Mouse (Mus musculus): ENCODE measurements around the gene Foxk1. TPM values are rescaled to one million over a fixed set of nuclear protein-coding genes. Genes with fewer than 3 reads are reported as not detected.

Foxk1 gene
- total and polyA plus RNA-seq, 2 experiments from 2014 or later = 1.8 to 9.5 TPM

DNA sequence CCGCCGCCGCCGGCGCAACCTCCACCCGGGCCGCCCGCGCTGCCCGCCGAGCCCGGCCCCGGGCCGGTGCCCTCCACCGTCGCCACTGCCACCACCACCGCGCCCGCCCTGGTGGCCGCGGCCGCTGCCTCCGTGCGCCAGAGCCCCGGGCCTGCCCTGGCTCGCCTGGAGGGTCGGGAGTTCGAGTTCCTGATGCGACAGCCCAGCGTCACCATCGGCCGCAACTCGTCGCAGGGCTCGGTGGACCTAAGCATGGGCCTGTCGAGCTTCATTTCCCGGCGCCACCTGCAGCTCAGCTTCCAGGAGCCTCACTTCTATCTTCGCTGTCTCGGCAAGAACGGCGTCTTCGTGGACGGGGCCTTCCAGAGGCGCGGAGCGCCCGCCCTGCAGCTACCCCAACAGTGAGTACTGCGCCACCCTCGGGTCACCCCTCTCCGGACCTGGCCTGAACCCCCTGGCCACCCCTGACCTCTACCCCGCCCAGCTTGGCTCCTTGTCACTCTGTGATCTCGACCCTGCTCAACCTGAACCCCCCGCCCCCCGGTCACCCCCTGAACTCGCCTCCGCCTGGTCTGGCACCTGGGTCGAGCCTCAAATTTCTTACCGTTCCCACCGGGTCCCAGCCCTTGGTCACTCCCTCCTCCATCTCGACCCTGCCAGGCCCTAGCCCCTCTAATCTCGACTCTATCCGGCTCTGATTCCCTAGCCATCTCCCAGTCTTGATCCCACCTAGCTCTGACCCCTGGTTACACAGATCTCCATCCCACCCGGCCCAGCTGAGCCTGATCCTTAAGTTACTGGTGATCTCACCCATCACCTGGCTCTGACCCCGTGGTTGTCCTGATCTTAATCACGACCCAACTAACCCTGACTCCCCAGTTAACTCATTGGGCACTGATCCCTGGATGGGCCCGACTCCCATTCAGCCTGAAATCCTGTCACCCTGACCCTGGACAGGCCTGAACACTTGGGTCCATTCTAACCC is 636 bp downstream of the Foxk1 start:
- TF ChIP-seq EP300 (IDR thresholded peaks at IDR 0.05; ENCODE audit: low read depth) (no peak), CTCF (IDR thresholded peaks at IDR 0.05; ENCODE audit: low read depth) (no peak)
- DNase-seq (ENCODE audit: low spot score) (no peak), ATAC-seq (ENCODE audit: insufficient read depth, low read depth) (peak; percentile 52)
- H3K9ac ChIP-seq (replicated peaks; ENCODE audit: low read depth, low read length) = peak overlapping the region; percentile 94
- no peaks in the 10 kb centered on the region for H3K27me3 ChIP-seq (ENCODE audit: control insufficient read depth, insufficient read depth, low read length)
- peak overlapping the region; percentile 88 for H3K4me3 ChIP-seq (ENCODE audit: low read depth, low read length)
- H3K4me1 ChIP-seq (ENCODE audit: control insufficient read depth, insufficient read depth) = peaks cover 41% of the 10 kb centered on the region
- H3K27ac ChIP-seq (ENCODE audit: low read depth) = peak overlapping the region; percentile 92
- peak overlapping the region; percentile 81 for H3K4me2 ChIP-seq (ENCODE audit: low read depth, low read length)
- 0 out of 2 replicates have a peak, but pooled peaks cover 3% of the 10 kb centered on the region for H3K36me3 ChIP-seq (replicated peaks; ENCODE audit: control insufficient read depth, insufficient read depth, low read length)
- no peaks in the 10 kb centered on the region for H3K9me3 ChIP-seq (replicated peaks; ENCODE audit: control insufficient read depth, low read length)
- 1% methylated on average over 63 of the region's 67 CpGs for WGBS

DNA sequence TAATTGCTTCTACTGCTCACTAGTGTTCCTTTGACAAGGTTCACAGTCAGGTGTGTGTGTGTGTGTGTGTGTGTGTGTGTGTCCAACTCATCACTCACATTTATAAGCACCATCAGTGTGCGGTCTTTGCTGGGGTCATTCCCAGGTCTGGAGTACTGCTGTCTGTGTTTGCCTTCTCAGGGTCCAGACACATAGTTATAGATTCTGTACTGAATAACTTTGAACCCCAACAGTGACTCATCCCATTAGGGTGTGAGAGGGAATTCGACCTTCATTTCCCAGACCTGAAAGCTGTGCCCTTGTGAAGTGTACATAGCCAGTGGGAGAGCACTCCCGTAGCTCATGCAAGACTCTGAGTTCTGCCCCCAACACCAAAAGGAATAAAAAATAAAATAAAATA is 2.4 kb downstream of the Foxk1 start:
- H3K4me1 ChIP-seq (ENCODE audit: control insufficient read depth, insufficient read depth) = peaks cover 41% of the 10 kb centered on the region
- no peak overlapping the region for H3K9ac ChIP-seq (replicated peaks; ENCODE audit: low read depth, low read length)
- DNase-seq (ENCODE audit: low spot score) (no peak), ATAC-seq (ENCODE audit: insufficient read depth, low read depth) (no peak)
- H3K4me2 ChIP-seq (ENCODE audit: low read depth, low read length) = peak overlapping the region; percentile 81; the same call in 1 of the 2 replicates
- H3K4me3 ChIP-seq (ENCODE audit: low read depth, low read length) = no peak overlapping the region
- WGBS = 56% methylated on average over 3 of the region's 3 CpGs
- no peak overlapping the region for H3K27ac ChIP-seq (ENCODE audit: low read depth)
- no peaks in the 10 kb centered on the region for H3K27me3 ChIP-seq (ENCODE audit: control insufficient read depth, insufficient read depth, low read length)
- 0 out of 2 replicates have a peak, but pooled peaks cover 3% of the 10 kb centered on the region for H3K36me3 ChIP-seq (replicated peaks; ENCODE audit: control insufficient read depth, insufficient read depth, low read length)
- no peaks in the 10 kb centered on the region for H3K9me3 ChIP-seq (replicated peaks; ENCODE audit: control insufficient read depth, low read length)
- TF ChIP-seq CTCF (IDR thresholded peaks at IDR 0.05; ENCODE audit: low read depth) (no peak), EP300 (IDR thresholded peaks at IDR 0.05; ENCODE audit: low read depth) (no peak)

DNA sequence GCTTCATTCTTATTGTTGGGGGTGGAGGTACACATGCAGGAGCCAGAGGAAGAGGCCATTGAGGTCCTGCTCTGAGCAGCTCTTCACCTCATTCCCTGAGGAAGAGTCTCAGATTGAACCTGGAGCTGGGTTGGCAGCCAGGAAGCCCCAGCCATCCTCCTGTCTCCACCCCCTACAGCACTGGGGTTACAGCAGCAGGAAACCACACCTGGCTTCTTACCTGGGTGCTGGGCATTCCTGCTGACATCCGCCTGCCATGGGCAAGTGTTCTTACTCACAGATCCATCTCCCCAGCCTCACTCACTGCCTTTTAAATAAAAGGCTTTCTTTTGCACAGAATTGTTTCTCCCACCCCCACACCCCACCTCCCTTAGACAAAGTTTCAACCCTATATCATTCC is 3.0 kb downstream of the Foxk1 start:
- Histone ChIP-seq H3K27ac (ENCODE audit: low read depth) (no peak overlapping the region), H3K9me3 (replicated peaks; ENCODE audit: control insufficient read depth, low read length) (no peaks in the 10 kb centered on the region), H3K4me1 (ENCODE audit: control insufficient read depth, insufficient read depth) (peaks cover 41% of the 10 kb centered on the region), H3K4me3 (ENCODE audit: low read depth, low read length) (no peak overlapping the region), H3K36me3 (replicated peaks; ENCODE audit: control insufficient read depth, insufficient read depth, low read length) (0 out of 2 replicates have a peak, but pooled peaks cover 3% of the 10 kb centered on the region), H3K9ac (replicated peaks; ENCODE audit: low read depth, low read length) (0 out of 2 replicates have a peak overlapping the region, but pooled peaks have one; percentile 5), H3K27me3 (ENCODE audit: control insufficient read depth, insufficient read depth, low read length) (no peaks in the 10 kb centered on the region), H3K4me2 (ENCODE audit: low read depth, low read length) (no peak overlapping the region)
- ATAC-seq (ENCODE audit: insufficient read depth, low read depth) = no peak
- 88% methylated on average over 1 of the region's 1 CpGs for WGBS
- DNase-seq (ENCODE audit: low spot score) = no peak
- TF ChIP-seq EP300 (IDR thresholded peaks at IDR 0.05; ENCODE audit: low read depth) (no peak), CTCF (IDR thresholded peaks at IDR 0.05; ENCODE audit: low read depth) (no peak)

DNA sequence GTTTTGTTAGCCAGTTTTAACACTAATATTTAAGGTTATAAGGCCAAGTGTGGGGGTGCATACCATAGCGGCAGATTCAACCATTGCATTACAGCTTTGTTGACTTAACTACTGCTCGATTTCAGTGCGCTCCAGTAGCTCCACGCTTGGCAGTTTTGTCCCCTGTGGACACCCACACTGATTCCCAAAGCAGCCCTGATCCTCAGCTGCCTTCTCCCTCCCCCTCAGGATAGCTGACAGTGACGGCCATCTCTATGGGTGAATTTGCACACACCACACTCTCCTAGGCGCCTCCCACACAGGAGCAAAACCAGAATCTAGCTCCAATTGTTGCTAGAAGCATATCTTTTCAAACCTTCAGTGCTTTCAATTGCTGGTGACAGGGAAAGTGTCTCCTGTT is 4.1 kb downstream of the Foxk1 start:
- H3K4me1 ChIP-seq (ENCODE audit: control insufficient read depth, insufficient read depth) = peaks cover 39% of the 10 kb centered on the region
- H3K9me3 ChIP-seq (replicated peaks; ENCODE audit: control insufficient read depth, low read length) = no peaks in the 10 kb centered on the region
- no peak overlapping the region for H3K4me3 ChIP-seq (ENCODE audit: low read depth, low read length)
- no peak overlapping the region for H3K27ac ChIP-seq (ENCODE audit: low read depth)
- no peak overlapping the region for H3K4me2 ChIP-seq (ENCODE audit: low read depth, low read length)
- ATAC-seq (ENCODE audit: insufficient read depth, low read depth) (no peak), DNase-seq (ENCODE audit: low spot score) (no peak)
- WGBS = 72% methylated on average over 6 of the region's 6 CpGs
- no peak for TF ChIP-seq EP300 (IDR thresholded peaks at IDR 0.05; ENCODE audit: low read depth)
- TF ChIP-seq CTCF (IDR thresholded peaks at IDR 0.05; ENCODE audit: low read depth) = no peak
- H3K27me3 ChIP-seq (ENCODE audit: control insufficient read depth, insufficient read depth, low read length) = no peaks in the 10 kb centered on the region
- H3K36me3 ChIP-seq (replicated peaks; ENCODE audit: control insufficient read depth, insufficient read depth, low read length) = 0 out of 2 replicates have a peak, but pooled peaks cover 3% of the 10 kb centered on the region
- H3K9ac ChIP-seq (replicated peaks; ENCODE audit: low read depth, low read length) = no peak overlapping the region

DNA sequence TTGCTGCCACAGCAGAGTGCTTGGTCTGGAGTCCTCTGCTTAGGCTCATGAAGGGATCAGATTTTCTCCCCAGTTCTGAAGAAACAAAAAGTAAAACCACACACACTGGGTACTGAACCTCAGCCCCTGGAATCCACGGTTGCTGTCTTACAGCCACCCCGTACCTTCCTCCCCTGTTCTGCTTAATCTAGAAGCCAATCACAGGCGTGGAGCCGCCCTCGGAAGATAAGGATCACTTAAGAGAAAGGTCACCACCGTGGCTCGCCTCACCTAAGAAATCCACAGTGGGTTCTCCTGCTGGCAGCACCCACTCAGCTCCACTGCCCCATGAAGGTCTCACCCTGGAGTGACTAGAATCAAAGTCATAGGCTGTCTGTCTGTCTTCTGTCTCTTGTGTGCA is 5.1 kb downstream of the Foxk1 start:
- H3K4me3 ChIP-seq (ENCODE audit: low read depth, low read length) = no peak overlapping the region
- no peak overlapping the region for H3K27ac ChIP-seq (ENCODE audit: low read depth)
- DNase-seq (ENCODE audit: low spot score) = no peak
- 0 out of 2 replicates have a peak, but pooled peaks cover 3% of the 10 kb centered on the region for H3K36me3 ChIP-seq (replicated peaks; ENCODE audit: control insufficient read depth, insufficient read depth, low read length)
- H3K9me3 ChIP-seq (replicated peaks; ENCODE audit: control insufficient read depth, low read length) = no peaks in the 10 kb centered on the region
- TF ChIP-seq CTCF (IDR thresholded peaks at IDR 0.05; ENCODE audit: low read depth) (no peak), EP300 (IDR thresholded peaks at IDR 0.05; ENCODE audit: low read depth) (no peak)
- H3K9ac ChIP-seq (replicated peaks; ENCODE audit: low read depth, low read length) = no peak overlapping the region
- H3K4me2 ChIP-seq (ENCODE audit: low read depth, low read length) = no peak overlapping the region
- no peak for ATAC-seq (ENCODE audit: insufficient read depth, low read depth)
- WGBS = 74% methylated on average over 7 of the region's 7 CpGs
- H3K27me3 ChIP-seq (ENCODE audit: control insufficient read depth, insufficient read depth, low read length) = no peaks in the 10 kb centered on the region
- H3K4me1 ChIP-seq (ENCODE audit: control insufficient read depth, insufficient read depth) = peaks cover 33% of the 10 kb centered on the region
